Comparison of ENCODE assay signal across 9 mouse cellular contexts in the genomic region with DNA sequence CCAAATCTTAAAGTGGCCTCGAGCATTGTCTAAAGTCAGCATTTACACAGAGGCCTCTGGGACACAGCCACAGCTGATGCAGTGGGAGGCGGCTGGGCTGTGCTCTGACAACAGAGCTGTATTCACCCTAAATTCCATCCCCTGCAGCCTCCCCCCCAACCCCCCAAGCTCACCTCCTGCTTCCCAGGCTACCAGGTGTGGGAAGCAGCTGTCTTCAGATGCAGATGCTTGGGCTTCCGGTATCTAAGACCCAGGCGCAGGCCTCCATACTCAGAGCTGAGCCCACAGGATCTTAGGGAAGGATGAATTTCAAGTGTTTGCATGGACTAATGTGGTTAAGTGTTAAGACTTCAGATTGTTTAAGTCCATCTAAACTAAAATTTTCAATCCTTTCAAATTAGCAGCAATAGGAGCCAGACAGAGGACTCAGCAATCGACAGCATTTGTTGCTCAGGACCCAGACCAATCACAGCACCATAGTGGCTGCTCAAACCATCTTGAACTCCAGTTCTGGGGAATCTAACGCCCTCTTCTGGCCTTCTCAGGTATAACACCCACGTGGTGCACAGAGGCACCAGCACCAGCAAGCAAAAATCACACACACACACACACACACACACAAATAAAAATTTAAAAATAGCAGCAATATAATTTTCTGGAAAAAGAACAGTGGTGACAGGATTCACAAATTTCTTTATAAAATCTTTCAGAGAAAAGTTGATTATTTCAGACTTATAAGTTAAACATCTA. TPM values are rescaled to one million over a fixed set of nuclear protein-coding genes. Genes with fewer than 3 reads are reported as not detected.
DNase-seq lines count a peak whose midpoint lies in the region; ATAC-seq and TF ChIP-seq lines count a peak whose summit lies in the region.
"Had no signal": no experiment of that assay in that cellular context is flagged by ENCODE, and none has a peak within 500 bp of the region (broad histone marks: within the 10 kb centered on the region; RNA-seq: fewer than 3 reads in every experiment).

No protein-coding gene starts in this region.

- H3K4me1 ChIP-seq in ES-Bruce4 (ENCODE audit: control insufficient read depth, insufficient read depth, low read length), result peaks cover 3% of the 10 kb centered on the region
- H3K4me1 ChIP-seq in hindbrain, embryonic 14.5 days (replicated peaks; ENCODE audit: control insufficient read depth, insufficient read depth, low read length), result peaks cover 24% of the 10 kb centered on the region

- no peaks in the 10 kb centered on the region for H3K27me3 ChIP-seq in ES-Bruce4 (ENCODE audit: control insufficient read depth, insufficient read depth, low read length, poor library complexity, severe bottlenecking)
- no peaks in the 10 kb centered on the region for H3K27me3 ChIP-seq in hindbrain, embryonic 14.5 days (ENCODE audit: control insufficient read depth, insufficient read depth, low read length)
- H3K27me3 ChIP-seq: lung, embryonic 15.5 days had no signal

- no peak overlapping the region for H3K4me2 ChIP-seq in hindbrain, embryonic 14.5 days (replicated peaks)
- H3K4me2 ChIP-seq: lung, embryonic 15.5 days had no signal

- DNase-seq in heart, postnatal 10 days, result peak; percentile 20 to 56
- DNase-seq in heart, adult 18-20 months, result no peak
- DNase-seq in cerebellum, adult 18-20 months, result peak; percentile 33
- DNase-seq in hindbrain, embryonic 14.5 days (ENCODE audit: low spot score), result peak; percentile 39
- DNase-seq in thymus, postnatal 0 days (ENCODE audit: low spot score), result peak; percentile 51
- no peak for DNase-seq in ovary, postnatal 10 days (ENCODE audit: low spot score)

- intact Hi-C loops in heart, postnatal 10 days (cut with DNase I), result no loop called here

- no peaks in the 10 kb centered on the region for H3K9me3 ChIP-seq in ES-Bruce4 (replicated peaks; ENCODE audit: control insufficient read depth, insufficient read depth, low read length, poor library complexity, severe bottlenecking)
- H3K9me3 ChIP-seq in hindbrain, embryonic 14.5 days (ENCODE audit: control insufficient read depth, low read length), result no peaks in the 10 kb centered on the region
- H3K9me3 ChIP-seq: lung, embryonic 15.5 days had no signal

- TF ChIP-seq CTCF in ES-Bruce4 (IDR thresholded peaks at IDR 0.05; ENCODE audit: low read depth, low read length), result peak; percentile 75

- H3K9ac ChIP-seq in ES-Bruce4 (ENCODE audit: low read depth, poor library complexity, severe bottlenecking), result peak overlapping the region; percentile 3; the same call in 1 of the 2 replicates
- 0 out of 2 replicates have a peak overlapping the region, but pooled peaks have one; percentile 1 for H3K9ac ChIP-seq in hindbrain, embryonic 14.5 days
- H3K9ac ChIP-seq: lung, embryonic 15.5 days had no signal

- 41% methylated on average over 7 of the region's 7 CpGs for WGBS in hindbrain, embryonic 14.5 days

- H3K4me3 ChIP-seq in ES-Bruce4 (ENCODE audit: low read depth, low read length), result peak overlapping the region; percentile 29
- H3K4me3 ChIP-seq in hindbrain, embryonic 14.5 days (replicated peaks; ENCODE audit: low read length), result no peak overlapping the region
- H3K4me3 ChIP-seq: lung, embryonic 15.5 days had no signal

- peak; percentile 82; the same call in 1 of the 2 replicates for TF ChIP-seq EP300 in ES-Bruce4 (IDR thresholded peaks at IDR 0.05; ENCODE audit: insufficient read depth, low read depth, low read length)

- H3K36me3 ChIP-seq in ES-Bruce4 (ENCODE audit: control insufficient read depth, insufficient read depth, low read length, poor library complexity, severe bottlenecking), result no peaks in the 10 kb centered on the region
- H3K36me3 ChIP-seq in hindbrain, embryonic 14.5 days (replicated peaks; ENCODE audit: control insufficient read depth, insufficient read depth), result no peaks in the 10 kb centered on the region

- ATAC-seq in hindbrain, embryonic 14.5 days (ENCODE audit: low FRiP score), result no peak
- peak; percentile 34; the same call in 1 of the 2 replicates for ATAC-seq in megakaryocyte progenitor cell, adult 5-6 weeks (replicated peaks; ENCODE audit: poor library complexity)

- TF ChIP-seq POLR2A in ES-Bruce4 (IDR thresholded peaks at IDR 0.05; ENCODE audit: insufficient read depth, low read length), result no peak

- peak overlapping the region; percentile 95 for H3K27ac ChIP-seq in ES-Bruce4 (ENCODE audit: insufficient read depth, low read length)
- no peak overlapping the region for H3K27ac ChIP-seq in hindbrain, embryonic 14.5 days
- H3K27ac ChIP-seq: lung, embryonic 15.5 days had no signal

RNA-seq across cellular contexts. Expression of gene Ino80d, which starts 3.8 kb away (rescaled TPM):
- total RNA-seq in heart, postnatal 10 days (2021), result 10 to 100 TPM; 25.7 to 26.6 TPM
- total RNA-seq in heart, adult 18-20 months (2021), result 10 to 100 TPM; 16.4 to 17.6 TPM
- polyA plus RNA-seq in ES-Bruce4 (2011; ENCODE audit: insufficient read depth, insufficient read length, low read depth, missing spikeins), result 31.4 and 32.5 TPM in 2 replicates
- 11.4 and 13.5 TPM in 2 replicates for polyA plus RNA-seq in hindbrain, embryonic 14.5 days (2014; fragmentation: Nextera tagmentation; extraction: Ambion mirVana)
- 59.3 and 66.1 TPM in 2 replicates for total RNA-seq in megakaryocyte progenitor cell, adult 5-6 weeks (2015)
- 19.9 and 23.9 TPM in 2 replicates for total RNA-seq in megakaryocyte progenitor cell, adult 5-6 weeks (2017)
- 7.0 and 9.2 TPM in 2 replicates for polyA plus RNA-seq in thymus, postnatal 0 days (2015; fragmentation: Nextera tagmentation; extraction: Ambion mirVana)

Comparison
In these comparisons a context has a peak if more than half of its experiments do, and no peak if none do; other contexts are left out.
1. DNase-seq: peak in heart, postnatal 10 days (2 of 2), cerebellum, adult 18-20 months (2 of 2), hindbrain, embryonic 14.5 days (single experiment) and thymus, postnatal 0 days (single experiment); none in heart, adult 18-20 months (0 of 2) and ovary, postnatal 10 days (single experiment).